Mouse (Mus musculus): ENCODE results near the gene Tnfrsf14. TPM values are rescaled to one million over a fixed set of nuclear protein-coding genes. Genes with fewer than 3 reads are reported as not detected.
A peak's percentile ranks its signal among the peaks of the same experiment; 100 is the strongest.

Gene Tnfrsf14
- polyA plus RNA-seq, 1 experiment from 2014 or later = 51.7 TPM

GRCm38 (mm10) chr4:154897676-154898465 lies 30.5 kb downstream of the Tnfrsf14 start:
- peaks cover 66% of the 10 kb centered on the region for H3K27me3 ChIP-seq

GRCm38 (mm10) chr4:154895549-154895948 lies 32.8 kb downstream of the Tnfrsf14 start:
- Histone ChIP-seq H3K9ac (no peak overlapping the region), H3K4me1 (replicated peaks) (peaks cover 24% of the 10 kb centered on the region), H3K27me3 (peaks cover 84% of the 10 kb centered on the region), H3K27ac (no peak overlapping the region), H3K36me3 (no peaks in the 10 kb centered on the region), H3K9me3 (replicated peaks) (no peaks in the 10 kb centered on the region), H3K4me3 (replicated peaks) (no peak overlapping the region), H3K4me2 (no peak overlapping the region)
- no peak for DNase-seq
- no peak for ATAC-seq (ENCODE audit: low read depth)
- 62% methylated on average over 5 of the region's 5 CpGs for WGBS (ENCODE audit: insufficient replicate concordance)

More at GRCm38 (mm10) chr4:154897676-154898465, 30.5 kb downstream of the Tnfrsf14 start:
- Histone ChIP-seq H3K9ac (peak overlapping the region; percentile 64), H3K4me2 (peak overlapping the region; percentile 79), H3K9me3 (replicated peaks) (no peaks in the 10 kb centered on the region), H3K4me1 (replicated peaks) (peaks cover 27% of the 10 kb centered on the region), H3K27ac (no peak overlapping the region), H3K4me3 (replicated peaks) (peak overlapping the region; percentile 55), H3K36me3 (no peaks in the 10 kb centered on the region)
- 67% methylated on average over 6 of the region's 6 CpGs for WGBS (ENCODE audit: insufficient replicate concordance)
- no peak for ATAC-seq (ENCODE audit: low read depth)
- DNase-seq = no peak

- no peaks in the 10 kb centered on the region for H3K9me3 ChIP-seq (replicated peaks)
Observed at GRCm38 (mm10) chr4:154890887-154891286, 37.5 kb downstream of the Tnfrsf14 start.

GRCm38 (mm10) chr4:154887593-154888250 lies 40.6 kb downstream of the Tnfrsf14 start:
- 63% methylated on average over 15 of the region's 15 CpGs for WGBS (ENCODE audit: insufficient replicate concordance)
- Histone ChIP-seq H3K4me1 (replicated peaks) (peaks cover 8% of the 10 kb centered on the region), H3K9ac (no peak overlapping the region), H3K27me3 (peaks cover 64% of the 10 kb centered on the region), H3K27ac (no peak overlapping the region), H3K9me3 (replicated peaks) (no peaks in the 10 kb centered on the region), H3K4me2 (no peak overlapping the region), H3K36me3 (no peaks in the 10 kb centered on the region), H3K4me3 (replicated peaks) (no peak overlapping the region)
- no peak for ATAC-seq (ENCODE audit: low read depth)
- no peak for DNase-seq

More at GRCm38 (mm10) chr4:154890887-154891286, 37.5 kb downstream of the Tnfrsf14 start:
- Histone ChIP-seq H3K27ac (no peak overlapping the region), H3K9ac (no peak overlapping the region), H3K4me3 (replicated peaks) (no peak overlapping the region), H3K36me3 (no peaks in the 10 kb centered on the region), H3K4me2 (no peak overlapping the region), H3K4me1 (replicated peaks) (no peaks in the 10 kb centered on the region), H3K27me3 (peaks cover 66% of the 10 kb centered on the region)
- DNase-seq (no peak), ATAC-seq (ENCODE audit: low read depth) (no peak)
- WGBS (ENCODE audit: insufficient replicate concordance) = 76% methylated on average over 14 of the region's 14 CpGs

- WGBS (ENCODE audit: insufficient replicate concordance) = 65% methylated on average over 13 of the region's 13 CpGs
- peaks cover 64% of the 10 kb centered on the region for H3K27me3 ChIP-seq
- ATAC-seq (ENCODE audit: low read depth) = no peak
Observed at GRCm38 (mm10) chr4:154886876-154887592, 41.3 kb downstream of the Tnfrsf14 start.

GRCm38 (mm10) chr4:154885416-154885815 lies 42.9 kb downstream of the Tnfrsf14 start:
- H3K9me3 ChIP-seq (replicated peaks) = no peaks in the 10 kb centered on the region
- H3K4me3 ChIP-seq (replicated peaks) = no peak overlapping the region
- H3K4me2 ChIP-seq = no peak overlapping the region
- H3K9ac ChIP-seq = 0 out of 2 replicates have a peak overlapping the region, but pooled peaks have one; percentile 12
- WGBS (ENCODE audit: insufficient replicate concordance) = 66% methylated on average over 11 of the region's 11 CpGs
- peaks cover 50% of the 10 kb centered on the region for H3K27me3 ChIP-seq
- DNase-seq (no peak), ATAC-seq (ENCODE audit: low read depth) (no peak)
- H3K36me3 ChIP-seq = no peaks in the 10 kb centered on the region
- peaks cover 31% of the 10 kb centered on the region for H3K4me1 ChIP-seq (replicated peaks)
- H3K27ac ChIP-seq = no peak overlapping the region

More at GRCm38 (mm10) chr4:154886876-154887592, 41.3 kb downstream of the Tnfrsf14 start:
- Histone ChIP-seq H3K36me3 (no peaks in the 10 kb centered on the region), H3K4me2 (no peak overlapping the region), H3K9ac (no peak overlapping the region), H3K27ac (no peak overlapping the region), H3K4me1 (replicated peaks) (peaks cover 14% of the 10 kb centered on the region), H3K4me3 (replicated peaks) (no peak overlapping the region), H3K9me3 (replicated peaks) (no peaks in the 10 kb centered on the region)
- no peak for DNase-seq

- Histone ChIP-seq H3K4me3 (replicated peaks) (peak overlapping the region; percentile 44), H3K27me3 (peaks cover 39% of the 10 kb centered on the region), H3K27ac (peak overlapping the region; percentile 95), H3K9me3 (replicated peaks) (no peaks in the 10 kb centered on the region), H3K4me2 (peak overlapping the region; percentile 57), H3K9ac (peak overlapping the region; percentile 72), H3K4me1 (replicated peaks) (peaks cover 54% of the 10 kb centered on the region), H3K36me3 (no peaks in the 10 kb centered on the region)
- WGBS (ENCODE audit: insufficient replicate concordance) = 18% methylated on average over 13 of the region's 14 CpGs
- DNase-seq (peak; percentile 61), ATAC-seq (ENCODE audit: low read depth) (peak; percentile 57)
Observed at GRCm38 (mm10) chr4:154882014-154882659, 46.2 kb downstream of the Tnfrsf14 start.

- Histone ChIP-seq H3K36me3 (no peaks in the 10 kb centered on the region), H3K9ac (peak overlapping the region; percentile 72), H3K4me2 (peak overlapping the region; percentile 57), H3K9me3 (replicated peaks) (no peaks in the 10 kb centered on the region), H3K27me3 (peaks cover 42% of the 10 kb centered on the region), H3K27ac (peak overlapping the region; percentile 95), H3K4me3 (replicated peaks) (peak overlapping the region; percentile 30), H3K4me1 (replicated peaks) (peaks cover 54% of the 10 kb centered on the region)
- ATAC-seq (ENCODE audit: low read depth) (peak; percentile 88), DNase-seq (peak; percentile 78)
- 24% methylated on average over 6 of the region's 6 CpGs for WGBS (ENCODE audit: insufficient replicate concordance)
Observed at GRCm38 (mm10) chr4:154880730-154881129, 47.6 kb downstream of the Tnfrsf14 start.

GRCm38 (mm10) chr4:154877864-154878548 lies 50.4 kb downstream of the Tnfrsf14 start:
- DNase-seq (peak; percentile 90), ATAC-seq (ENCODE audit: low read depth) (peak; percentile 74)
- Histone ChIP-seq H3K36me3 (no peaks in the 10 kb centered on the region), H3K4me2 (peak overlapping the region; percentile 73), H3K27ac (peak overlapping the region; percentile 95), H3K4me3 (replicated peaks) (peak overlapping the region; percentile 57), H3K9ac (peak overlapping the region; percentile 76), H3K9me3 (replicated peaks) (no peaks in the 10 kb centered on the region), H3K27me3 (peaks cover 18% of the 10 kb centered on the region), H3K4me1 (replicated peaks) (peaks cover 50% of the 10 kb centered on the region)
- WGBS (ENCODE audit: insufficient replicate concordance) = 7% methylated on average over 18 of the region's 18 CpGs

- Histone ChIP-seq H3K9me3 (replicated peaks) (no peaks in the 10 kb centered on the region), H3K4me3 (replicated peaks) (no peak overlapping the region), H3K4me2 (no peak overlapping the region), H3K9ac (no peak overlapping the region), H3K27ac (no peak overlapping the region), H3K36me3 (no peaks in the 10 kb centered on the region), H3K4me1 (replicated peaks) (peaks cover 1% of the 10 kb centered on the region), H3K27me3 (peaks cover 36% of the 10 kb centered on the region)
- DNase-seq = no peak
- WGBS (ENCODE audit: insufficient replicate concordance) = 70% methylated on average over 6 of the region's 6 CpGs
- ATAC-seq (ENCODE audit: low read depth) = no peak
Observed at GRCm38 (mm10) chr4:154873186-154873585, 55.2 kb downstream of the Tnfrsf14 start.
